ENCODE assay signal across 8 mouse cellular contexts in the genomic region with DNA sequence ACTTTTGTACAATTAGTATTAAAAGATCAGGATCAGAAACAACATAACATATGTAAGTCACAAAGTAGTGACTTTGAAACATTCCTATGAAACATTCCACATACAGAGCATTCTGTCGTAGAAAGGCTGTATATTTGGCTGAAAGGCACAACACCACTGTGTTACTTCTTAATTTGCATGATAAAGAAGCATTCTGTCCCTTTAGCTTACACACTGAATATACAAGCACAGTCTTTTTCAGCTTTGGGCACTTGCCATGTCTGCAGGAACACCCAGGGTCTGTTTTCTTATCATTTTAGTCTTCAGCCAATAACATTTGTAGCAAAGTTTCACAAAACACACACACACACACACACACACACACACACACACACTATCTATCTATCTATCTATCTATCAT.
A peak's percentile ranks its signal among the peaks of the same experiment; 100 is the strongest.
DNase-seq lines count a peak whose midpoint lies in the region; ATAC-seq lines count a peak whose summit lies in the region.
"Not testable (repeated sequence)": the region's sequence is repeated elsewhere in the genome, so short reads cannot be mapped to it uniquely, and the experiment has no call there.

No protein-coding gene starts in this region.

- H3K27ac ChIP-seq in forebrain, embryonic 12.5 days; forebrain, embryonic 16.5 days (ENCODE audit: low read length); hindbrain, embryonic 12.5 days; midbrain, embryonic 13.5 days; neural tube, embryonic 14.5 days (ENCODE audit: low read depth, low read length): not testable (repeated sequence)

- 21% methylated on average over 1 of the region's 1 CpGs for WGBS in forebrain, embryonic 12.5 days
- WGBS in forebrain, embryonic 16.5 days = 11% methylated on average over 1 of the region's 1 CpGs
- 35% methylated on average over 1 of the region's 1 CpGs for WGBS in hindbrain, embryonic 12.5 days
- WGBS in midbrain, embryonic 13.5 days = 19% methylated on average over 1 of the region's 1 CpGs
- 28% methylated on average over 1 of the region's 1 CpGs for WGBS in neural tube, embryonic 14.5 days

- H3K4me3 ChIP-seq in forebrain, embryonic 12.5 days (replicated peaks); forebrain, embryonic 16.5 days (replicated peaks; ENCODE audit: low read length); hindbrain, embryonic 12.5 days; midbrain, embryonic 13.5 days (replicated peaks); neural tube, embryonic 14.5 days (ENCODE audit: low read depth, low read length): not testable (repeated sequence)

- H3K4me2 ChIP-seq in forebrain, embryonic 12.5 days; forebrain, embryonic 16.5 days (ENCODE audit: low read length); hindbrain, embryonic 12.5 days (replicated peaks); midbrain, embryonic 13.5 days (replicated peaks); neural tube, embryonic 14.5 days (ENCODE audit: low read depth, low read length): not testable (repeated sequence)

- not testable (repeated sequence) for H3K36me3 ChIP-seq in forebrain, embryonic 12.5 days (replicated peaks); forebrain, embryonic 16.5 days (ENCODE audit: control insufficient read depth, insufficient read depth); hindbrain, embryonic 12.5 days; midbrain, embryonic 13.5 days; neural tube, embryonic 14.5 days (ENCODE audit: control insufficient read depth, insufficient read depth, low read length)

- H3K9ac ChIP-seq in forebrain, embryonic 12.5 days; forebrain, embryonic 16.5 days (replicated peaks; ENCODE audit: low read depth, low read length); hindbrain, embryonic 12.5 days; midbrain, embryonic 13.5 days (replicated peaks); neural tube, embryonic 14.5 days (replicated peaks; ENCODE audit: low read depth, low read length): not testable (repeated sequence)

- not testable (repeated sequence) for H3K27me3 ChIP-seq in forebrain, embryonic 12.5 days; forebrain, embryonic 16.5 days (replicated peaks; ENCODE audit: control insufficient read depth, insufficient read depth, low read length); hindbrain, embryonic 12.5 days; midbrain, embryonic 13.5 days; neural tube, embryonic 14.5 days (ENCODE audit: control insufficient read depth, insufficient read depth, low read length)

- H3K4me1 ChIP-seq in forebrain, embryonic 12.5 days; forebrain, embryonic 16.5 days (replicated peaks; ENCODE audit: control insufficient read depth, insufficient read depth, low read length); hindbrain, embryonic 12.5 days; midbrain, embryonic 13.5 days (replicated peaks); neural tube, embryonic 14.5 days (ENCODE audit: control insufficient read depth, insufficient read depth, low read length): not testable (repeated sequence)

- not testable (repeated sequence) for H3K9me3 ChIP-seq in forebrain, embryonic 12.5 days; forebrain, embryonic 16.5 days (ENCODE audit: control insufficient read depth, low read length); hindbrain, embryonic 12.5 days (replicated peaks); midbrain, embryonic 13.5 days; neural tube, embryonic 14.5 days (ENCODE audit: control insufficient read depth, low read length)

- peak; percentile 0 for DNase-seq in 3134 (ENCODE audit: extremely low read depth, insufficient read length, low spot score)
- peak; percentile 4 for DNase-seq in adipocyte (ENCODE audit: low spot score)
- peak; percentile 1 for DNase-seq in kidney, postnatal 14 days

- ATAC-seq in forebrain, embryonic 12.5 days (ENCODE audit: low FRiP score) = peak; percentile 84
- peak; percentile 77 for ATAC-seq in forebrain, embryonic 16.5 days
- ATAC-seq in hindbrain, embryonic 12.5 days (ENCODE audit: low FRiP score) = peak; percentile 81
- peak; percentile 77 for ATAC-seq in midbrain, embryonic 13.5 days
- peak; percentile 54; the same call in 1 of the 2 replicates for ATAC-seq in neural tube, embryonic 14.5 days (ENCODE audit: low read depth)
